Mouse (Mus musculus): Measurements from ENCODE around the gene Olfr707. TPM values are rescaled to one million over a fixed set of nuclear protein-coding genes. Genes with fewer than 3 reads are reported as not detected.
"Not testable (repeated sequence)": the region's sequence is repeated elsewhere in the genome, so short reads cannot be mapped to it uniquely, and the experiment has no call there.

Olfr707 gene
- polyA plus RNA-seq (2015; fragmentation: Nextera tagmentation; extraction: Ambion mirVana), result not detected in 2 replicates

DNA sequence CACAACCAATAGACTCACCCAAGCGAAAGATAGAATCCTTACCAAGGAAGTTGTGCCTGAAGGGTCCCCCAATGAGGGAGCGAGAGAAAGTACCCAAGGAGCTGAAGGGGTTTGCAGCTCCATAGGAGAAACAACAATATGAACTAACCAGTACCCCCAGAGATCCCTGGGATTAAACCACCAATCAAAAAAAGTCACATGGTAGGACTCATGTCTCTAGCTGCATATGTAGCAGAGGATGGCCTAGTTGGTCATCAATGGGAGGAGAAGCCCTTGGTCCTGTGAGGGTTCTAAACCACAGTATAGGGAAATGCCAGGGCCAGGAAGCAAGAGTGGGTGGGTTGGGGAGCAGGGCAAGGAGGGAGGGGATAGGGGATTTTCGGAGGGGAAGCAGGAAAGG lies at the start of gene Olfr707:
Olfr707 (minus strand) TSS at position 101 of the 400 bp plus-strand sequence.
- not testable (repeated sequence) for H3K27ac ChIP-seq (replicated peaks); H3K27me3 ChIP-seq (replicated peaks); H3K4me3 ChIP-seq; H3K36me3 ChIP-seq; H3K9ac ChIP-seq; ATAC-seq (ENCODE audit: extremely low read depth, insufficient number of reproducible peaks, low FRiP score, low TSS enrichment); H3K4me1 ChIP-seq; H3K9me3 ChIP-seq; H3K4me2 ChIP-seq
- 77% methylated on average over 3 of the region's 3 CpGs for WGBS

- H3K4me1 ChIP-seq, result no peaks in the 10 kb centered on the region
- 65% methylated on average over 3 of the region's 3 CpGs for WGBS
- no peak within 1 kb of the TSS for H3K9ac ChIP-seq
- no peak for ATAC-seq (ENCODE audit: extremely low read depth, insufficient number of reproducible peaks, low FRiP score, low TSS enrichment)
- H3K27ac ChIP-seq (replicated peaks), result no peak within 1 kb of the TSS
- no peak within 1 kb of the TSS for H3K4me2 ChIP-seq
- no peak within 1 kb of the TSS for H3K4me3 ChIP-seq
- no peaks in the 10 kb centered on the region for H3K36me3 ChIP-seq
- H3K27me3 ChIP-seq (replicated peaks), result no peaks in the 10 kb centered on the region
- no peaks in the 10 kb centered on the region for H3K9me3 ChIP-seq
Observed at GRCm38 (mm10) chr7:106948212-106948611, 47.2 kb upstream of the Olfr707 start, which contains the start of gene Olfr710. Gene Olfr710 (minus strand): TSS chr7:106948312.

DNA sequence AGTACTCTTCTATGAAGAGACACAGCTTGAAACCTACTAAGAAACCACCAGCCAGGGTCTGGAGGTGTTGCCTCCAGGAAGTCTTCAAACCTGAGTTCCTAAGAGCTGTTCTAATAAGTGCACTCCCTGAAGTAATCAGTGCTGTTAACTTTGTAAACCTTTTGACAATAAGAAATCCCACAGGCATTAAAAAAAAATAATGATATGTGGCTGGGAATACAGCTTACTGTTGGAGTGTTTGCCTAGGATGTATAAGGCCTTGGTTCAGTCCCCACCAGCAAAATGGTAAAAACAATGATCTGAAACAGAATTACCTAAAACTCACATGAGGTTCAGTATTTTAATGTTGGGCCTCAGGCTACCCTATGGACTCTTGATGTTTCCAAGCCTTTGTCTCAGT lies 31.1 kb upstream of the Olfr707 start, which contains the start of gene Olfr709-ps1:
Olfr709-ps1 (minus strand) TSS at position 101 of the 400 bp plus-strand sequence.
- no peak within 1 kb of the TSS for H3K4me2 ChIP-seq
- H3K9me3 ChIP-seq, result no peaks in the 10 kb centered on the region
- H3K27me3 ChIP-seq (replicated peaks), result no peaks in the 10 kb centered on the region
- no peaks in the 10 kb centered on the region for H3K4me1 ChIP-seq
- ATAC-seq (ENCODE audit: extremely low read depth, insufficient number of reproducible peaks, low FRiP score, low TSS enrichment), result no peak
- no peak within 1 kb of the TSS for H3K9ac ChIP-seq
- H3K4me3 ChIP-seq, result no peak within 1 kb of the TSS
- no peaks in the 10 kb centered on the region for H3K36me3 ChIP-seq
- no peak within 1 kb of the TSS for H3K27ac ChIP-seq (replicated peaks)

- not testable (repeated sequence) for H3K9me3 ChIP-seq, H3K9ac ChIP-seq
Observed at GRCm38 (mm10) chr7:106920961-106921360, 19.9 kb upstream of the Olfr707 start.

DNA sequence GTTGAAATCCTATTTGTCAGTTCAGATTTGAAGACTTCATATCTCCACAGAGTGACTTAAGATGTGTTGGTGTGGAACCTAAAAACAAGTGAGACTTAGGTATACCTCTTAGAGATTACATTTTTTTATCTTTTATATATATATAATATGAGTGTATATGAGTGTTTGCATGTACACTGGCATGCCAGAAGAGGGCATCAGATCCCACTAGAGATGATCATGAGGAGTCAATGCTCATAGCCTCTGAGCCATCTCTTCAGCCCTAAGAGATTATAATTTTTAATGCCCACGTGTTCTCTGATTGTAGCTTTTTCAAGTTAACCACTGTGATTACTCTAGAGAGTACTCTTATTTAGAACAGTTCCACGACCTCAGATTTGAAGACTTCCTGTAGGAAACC lies 6.6 kb upstream of the Olfr707 start, which contains the start of gene Olfr1532-ps1:
Olfr1532-ps1 (plus strand) TSS at position 326 of the 400 bp plus-strand sequence.
- Histone ChIP-seq H3K27me3 (replicated peaks) (no peaks in the 10 kb centered on the region), H3K4me3 (no peak within 1 kb of the TSS), H3K4me2 (no peak within 1 kb of the TSS), H3K36me3 (no peaks in the 10 kb centered on the region), H3K4me1 (no peaks in the 10 kb centered on the region), H3K9ac (no peak within 1 kb of the TSS), H3K27ac (replicated peaks) (no peak within 1 kb of the TSS), H3K9me3 (no peaks in the 10 kb centered on the region)
- no peak for ATAC-seq (ENCODE audit: extremely low read depth, insufficient number of reproducible peaks, low FRiP score, low TSS enrichment)
- 52% methylated on average over 2 of the region's 2 CpGs for WGBS

More at GRCm38 (mm10) chr7:106920961-106921360, 19.9 kb upstream of the Olfr707 start:
- not testable (repeated sequence) for H3K27me3 ChIP-seq (replicated peaks); H3K4me1 ChIP-seq; H3K4me3 ChIP-seq; H3K36me3 ChIP-seq; H3K27ac ChIP-seq (replicated peaks); H3K4me2 ChIP-seq; ATAC-seq (ENCODE audit: extremely low read depth, insufficient number of reproducible peaks, low FRiP score, low TSS enrichment)
- WGBS, result 86% methylated on average over 7 of the region's 7 CpGs

DNA sequence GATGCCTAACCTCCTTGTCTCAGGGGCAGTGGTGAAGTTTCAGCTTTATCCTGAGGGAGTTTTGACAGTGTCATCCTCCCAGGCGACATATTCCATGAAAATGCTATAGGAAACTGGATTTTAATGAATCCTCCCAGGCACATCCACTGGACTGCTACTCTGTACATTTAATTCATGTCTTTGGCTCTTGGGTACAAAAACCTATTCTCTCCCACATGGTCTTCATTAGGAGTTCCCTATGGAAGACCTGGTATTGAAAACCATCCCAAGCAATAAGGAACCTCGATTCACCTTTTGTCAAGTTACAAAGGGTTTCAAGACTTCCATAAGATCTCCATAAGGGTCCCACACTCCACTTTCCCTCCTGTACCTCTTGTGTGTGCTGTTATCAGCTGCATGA lies 13.0 kb downstream of the Olfr707 start, which contains the start of gene Olfr706:
Olfr706 (minus strand) TSS at position 101 of the 400 bp plus-strand sequence.
- Histone ChIP-seq H3K9ac (no peak within 1 kb of the TSS), H3K36me3 (no peaks in the 10 kb centered on the region), H3K27ac (replicated peaks) (no peak within 1 kb of the TSS), H3K4me2 (no peak within 1 kb of the TSS), H3K27me3 (replicated peaks) (no peaks in the 10 kb centered on the region), H3K4me1 (no peaks in the 10 kb centered on the region), H3K4me3 (no peak within 1 kb of the TSS), H3K9me3 (no peaks in the 10 kb centered on the region)
- WGBS, result 67% methylated on average over 2 of the region's 2 CpGs
- no peak for ATAC-seq (ENCODE audit: extremely low read depth, insufficient number of reproducible peaks, low FRiP score, low TSS enrichment)

GRCm38 (mm10) chr7:106876791-106877190 lies 24.2 kb downstream of the Olfr707 start, which contains the start of gene Olfr705:
Gene Olfr705 (minus strand): TSS chr7:106876891.
- H3K9ac ChIP-seq, result no peak within 1 kb of the TSS
- H3K4me2 ChIP-seq, result no peak within 1 kb of the TSS
- H3K27ac ChIP-seq (replicated peaks), result no peak within 1 kb of the TSS
- no peak within 1 kb of the TSS for H3K4me3 ChIP-seq
- no peaks in the 10 kb centered on the region for H3K4me1 ChIP-seq
- WGBS, result 67% methylated on average over 3 of the region's 3 CpGs
- H3K36me3 ChIP-seq, result no peaks in the 10 kb centered on the region
- H3K9me3 ChIP-seq, result no peaks in the 10 kb centered on the region
- no peak for ATAC-seq (ENCODE audit: extremely low read depth, insufficient number of reproducible peaks, low FRiP score, low TSS enrichment)
- no peaks in the 10 kb centered on the region for H3K27me3 ChIP-seq (replicated peaks)

DNA sequence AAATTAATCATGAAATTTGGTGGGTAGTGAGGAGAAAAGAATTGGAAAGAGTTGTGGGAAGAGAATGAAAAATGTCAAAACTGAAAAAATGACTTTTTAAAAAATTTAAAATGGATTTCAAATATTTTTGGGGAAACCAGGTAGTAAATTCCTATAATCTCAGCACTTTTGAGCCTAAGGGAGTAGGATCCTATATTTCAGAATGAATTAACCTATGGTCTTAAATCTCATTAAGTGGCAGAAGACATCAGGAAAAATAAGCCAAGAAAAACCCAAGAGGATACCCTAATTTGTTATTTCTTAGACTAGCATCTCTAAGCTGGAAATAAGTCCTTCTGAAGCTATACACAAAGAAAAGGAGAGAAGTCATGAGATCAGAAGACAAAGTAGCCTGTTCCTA lies 38.2 kb downstream of the Olfr707 start, which contains the start of gene Olfr704:
Olfr704 (plus strand) TSS at position 301 of the 400 bp plus-strand sequence.
- H3K4me2 ChIP-seq, result no peak within 1 kb of the TSS
- H3K4me3 ChIP-seq, result no peak within 1 kb of the TSS
- H3K4me1 ChIP-seq, result no peaks in the 10 kb centered on the region
- no peak within 1 kb of the TSS for H3K9ac ChIP-seq
- ATAC-seq (ENCODE audit: extremely low read depth, insufficient number of reproducible peaks, low FRiP score, low TSS enrichment), result no peak
- no peak within 1 kb of the TSS for H3K27ac ChIP-seq (replicated peaks)
- no peaks in the 10 kb centered on the region for H3K36me3 ChIP-seq
- H3K9me3 ChIP-seq, result 0 out of 2 replicates have a peak, but pooled peaks cover 4% of the 10 kb centered on the region
- H3K27me3 ChIP-seq (replicated peaks), result no peaks in the 10 kb centered on the region

DNA sequence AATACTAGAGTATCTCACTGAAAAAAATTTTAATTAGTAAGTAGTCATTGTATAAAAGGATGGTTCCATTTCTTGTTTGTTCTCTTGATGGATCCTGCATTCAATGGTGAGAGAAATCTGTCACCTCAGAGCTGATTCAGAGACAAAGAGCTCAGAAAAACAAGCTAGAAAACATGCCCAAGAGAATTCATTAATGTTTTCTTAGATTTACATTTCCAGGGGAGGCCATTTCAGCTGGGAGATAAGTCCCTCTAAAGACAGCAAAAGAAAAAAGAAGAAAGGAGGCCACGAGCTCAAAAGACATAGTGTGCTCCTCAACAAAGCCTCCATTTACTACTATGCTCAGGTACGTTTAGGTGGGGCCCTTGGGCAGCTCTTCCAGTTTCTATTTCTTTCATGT lies 58.0 kb downstream of the Olfr707 start, which contains the start of gene Olfr703:
Olfr703 (plus strand) TSS at position 301 of the 400 bp plus-strand sequence.
- WGBS, result 46% methylated on average over 2 of the region's 2 CpGs
- Histone ChIP-seq H3K4me2 (no peak within 1 kb of the TSS), H3K9me3 (peaks cover 11% of the 10 kb centered on the region; the same call in 1 of the 2 replicates), H3K36me3 (no peaks in the 10 kb centered on the region), H3K9ac (no peak within 1 kb of the TSS), H3K4me1 (no peaks in the 10 kb centered on the region), H3K4me3 (no peak within 1 kb of the TSS), H3K27me3 (replicated peaks) (no peaks in the 10 kb centered on the region), H3K27ac (replicated peaks) (no peak within 1 kb of the TSS)
- ATAC-seq (ENCODE audit: extremely low read depth, insufficient number of reproducible peaks, low FRiP score, low TSS enrichment), result no peak

Other genes with a start within 250 kb of the Olfr707 start
- gene Olfr693, start 220.7 kb downstream of the Olfr707 start, polyA plus RNA-seq (2015; fragmentation: Nextera tagmentation; extraction: Ambion mirVana), result not detected in 2 replicates
- not detected in 2 replicates for gene Olfr694, start 209.4 kb downstream of the Olfr707 start, polyA plus RNA-seq (2015; fragmentation: Nextera tagmentation; extraction: Ambion mirVana)
- gene Olfr695, start 184.8 kb downstream of the Olfr707 start, polyA plus RNA-seq (2015; fragmentation: Nextera tagmentation; extraction: Ambion mirVana), result not detected in 2 replicates
- not detected in 2 replicates for gene Olfr697, start 158.8 kb downstream of the Olfr707 start, polyA plus RNA-seq (2015; fragmentation: Nextera tagmentation; extraction: Ambion mirVana)
- gene Olfr698, start 145.8 kb downstream of the Olfr707 start, polyA plus RNA-seq (2015; fragmentation: Nextera tagmentation; extraction: Ambion mirVana), result not detected in 2 replicates
- gene Olfr699, start 108.0 kb downstream of the Olfr707 start, polyA plus RNA-seq (2015; fragmentation: Nextera tagmentation; extraction: Ambion mirVana), result not detected in 2 replicates
- gene Olfr700, start 92.4 kb downstream of the Olfr707 start, polyA plus RNA-seq (2015; fragmentation: Nextera tagmentation; extraction: Ambion mirVana), result not detected in 2 replicates
- gene Olfr701, start 87.1 kb downstream of the Olfr707 start, polyA plus RNA-seq (2015; fragmentation: Nextera tagmentation; extraction: Ambion mirVana), result not detected in 2 replicates
- gene Olfr702, start 67.3 kb downstream of the Olfr707 start, polyA plus RNA-seq (2015; fragmentation: Nextera tagmentation; extraction: Ambion mirVana), result not detected in 2 replicates
- gene Olfr703, start 57.9 kb downstream of the Olfr707 start, polyA plus RNA-seq (2015; fragmentation: Nextera tagmentation; extraction: Ambion mirVana), result not detected in 2 replicates
- gene Olfr704, start 38.1 kb downstream of the Olfr707 start, polyA plus RNA-seq (2015; fragmentation: Nextera tagmentation; extraction: Ambion mirVana), result not detected in 2 replicates
- gene Olfr705, start 24.4 kb downstream of the Olfr707 start, polyA plus RNA-seq (2015; fragmentation: Nextera tagmentation; extraction: Ambion mirVana), result not detected in 2 replicates
- not detected in 2 replicates for gene Olfr706, start 13.1 kb downstream of the Olfr707 start, polyA plus RNA-seq (2015; fragmentation: Nextera tagmentation; extraction: Ambion mirVana)
- not detected in 2 replicates for gene Olfr1532-ps1, start 6.8 kb upstream of the Olfr707 start, polyA plus RNA-seq (2015; fragmentation: Nextera tagmentation; extraction: Ambion mirVana)
- gene Olfr709-ps1, start 31.0 kb upstream of the Olfr707 start, polyA plus RNA-seq (2015; fragmentation: Nextera tagmentation; extraction: Ambion mirVana), result not detected in 2 replicates
- gene Olfr710, start 47.1 kb upstream of the Olfr707 start, polyA plus RNA-seq (2015; fragmentation: Nextera tagmentation; extraction: Ambion mirVana), result not detected in 2 replicates
- not detected in 2 replicates for gene Olfr6, start 62.7 kb upstream of the Olfr707 start, polyA plus RNA-seq (2015; fragmentation: Nextera tagmentation; extraction: Ambion mirVana)
- gene Olfr711, start 74.2 kb upstream of the Olfr707 start, polyA plus RNA-seq (2015; fragmentation: Nextera tagmentation; extraction: Ambion mirVana), result not detected in 2 replicates
- gene Olfr2, start 104.8 kb upstream of the Olfr707 start, polyA plus RNA-seq (2015; fragmentation: Nextera tagmentation; extraction: Ambion mirVana), result not detected in 2 replicates
- not detected in 2 replicates for gene Olfr713, start 129.9 kb upstream of the Olfr707 start, polyA plus RNA-seq (2015; fragmentation: Nextera tagmentation; extraction: Ambion mirVana)
- not detected in 2 replicates for gene Olfr714, start 169.7 kb upstream of the Olfr707 start, polyA plus RNA-seq (2015; fragmentation: Nextera tagmentation; extraction: Ambion mirVana)
- gene Olfr17, start 192.0 kb upstream of the Olfr707 start, polyA plus RNA-seq (2015; fragmentation: Nextera tagmentation; extraction: Ambion mirVana), result not detected in 2 replicates
- gene Olfr715b, start 209.1 kb upstream of the Olfr707 start, polyA plus RNA-seq (2015; fragmentation: Nextera tagmentation; extraction: Ambion mirVana), result not detected in 2 replicates
- gene Olfr715, start 229.8 kb upstream of the Olfr707 start, polyA plus RNA-seq (2015; fragmentation: Nextera tagmentation; extraction: Ambion mirVana), result not detected in 2 replicates
- gene Olfr716, start 237.1 kb upstream of the Olfr707 start, polyA plus RNA-seq (2015; fragmentation: Nextera tagmentation; extraction: Ambion mirVana), result not detected in 2 replicates

Data from heart, embryonic 13.5 days (tissue).